Mouse (Mus musculus): ENCODE measurements around the gene Sept11. TPM values are rescaled to one million over a fixed set of nuclear protein-coding genes. Genes with fewer than 3 reads are reported as not detected.

The Sept11 gene
- total RNA-seq, 1 experiment = 124 TPM

- H3K27ac ChIP-seq (ENCODE audit: insufficient read depth, low read depth, low read length, poor library complexity, severe bottlenecking) = no peak overlapping the region
- H3K9me3 ChIP-seq (ENCODE audit: control insufficient read depth, insufficient read depth, low read depth, low read length) = no peaks in the 10 kb centered on the region
- no peak for TF ChIP-seq MAFK (IDR thresholded peaks at IDR 0.05; ENCODE audit: insufficient read depth, low read depth, low read length)
- no peak for TF ChIP-seq HCFC1 (IDR thresholded peaks at IDR 0.05; ENCODE audit: borderline replicate concordance, insufficient read depth, low read length)
- no peak for TF ChIP-seq CHD2 (IDR thresholded peaks at IDR 0.05; ENCODE audit: low read depth, low read length)
- no peak for TF ChIP-seq ZC3H11A (IDR thresholded peaks at IDR 0.05; ENCODE audit: borderline replicate concordance, low read depth, low read length)
- no peak for TF ChIP-seq ZNF384 (IDR thresholded peaks at IDR 0.05; ENCODE audit: low read depth, low read length)
- H3K4me3 ChIP-seq (ENCODE audit: insufficient read depth in 1 of 2, low read depth in 1 of 2, low read length in 2 of 2, poor library complexity in 1 of 2, severe bottlenecking in 1 of 2) = no peak overlapping the region
- no peaks in the 10 kb centered on the region for H3K4me1 ChIP-seq (ENCODE audit: control insufficient read depth in 2 of 2, insufficient read depth in 2 of 2, low read length in 2 of 2, poor library complexity in 1 of 2)
- H3K9ac ChIP-seq (ENCODE audit: insufficient read depth, low read depth, low read length, poor library complexity, severe bottlenecking) = no peak overlapping the region
- in situ Hi-C loops (cut with MboI; ENCODE audit: low sequenced_read_pairs in 2 of 2, unreplicated experiment in 2 of 2) = no loop called here
- H3K36me3 ChIP-seq (ENCODE audit: control insufficient read depth, insufficient read depth, low read length, poor library complexity, severe bottlenecking) = peaks cover 63% of the 10 kb centered on the region
- DNase-seq (ENCODE audit: low read depth, low spot score) = no peak
These were observed 74.8 kb downstream of the Sept11 start for GRCm38 (mm10) chr5:93167919-93168516.

- H3K9ac ChIP-seq (ENCODE audit: insufficient read depth, low read depth, low read length, poor library complexity, severe bottlenecking) = no peak overlapping the region
- TF ChIP-seq MAFK (IDR thresholded peaks at IDR 0.05; ENCODE audit: insufficient read depth, low read depth, low read length) (no peak), HCFC1 (IDR thresholded peaks at IDR 0.05; ENCODE audit: borderline replicate concordance, insufficient read depth, low read length) (no peak), ZC3H11A (IDR thresholded peaks at IDR 0.05; ENCODE audit: borderline replicate concordance, low read depth, low read length) (no peak), CHD2 (IDR thresholded peaks at IDR 0.05; ENCODE audit: low read depth, low read length) (no peak), ZNF384 (IDR thresholded peaks at IDR 0.05; ENCODE audit: low read depth, low read length) (no peak)
- no peaks in the 10 kb centered on the region for H3K9me3 ChIP-seq (ENCODE audit: control insufficient read depth, insufficient read depth, low read depth, low read length)
- H3K4me1 ChIP-seq (ENCODE audit: control insufficient read depth in 2 of 2, insufficient read depth in 2 of 2, low read length in 2 of 2, poor library complexity in 1 of 2) = no peaks in the 10 kb centered on the region
- H3K4me3 ChIP-seq (ENCODE audit: insufficient read depth in 1 of 2, low read depth in 1 of 2, low read length in 2 of 2, poor library complexity in 1 of 2, severe bottlenecking in 1 of 2) = no peak overlapping the region
- peaks cover 63% of the 10 kb centered on the region for H3K36me3 ChIP-seq (ENCODE audit: control insufficient read depth, insufficient read depth, low read length, poor library complexity, severe bottlenecking)
- H3K27ac ChIP-seq (ENCODE audit: insufficient read depth, low read depth, low read length, poor library complexity, severe bottlenecking) = no peak overlapping the region
- no peak for DNase-seq (ENCODE audit: low read depth, low spot score)
- in situ Hi-C loops (cut with MboI; ENCODE audit: low sequenced_read_pairs in 2 of 2, unreplicated experiment in 2 of 2) = no loop called here
These were observed 75.4 kb downstream of the Sept11 start for GRCm38 (mm10) chr5:93168654-93169053.

- no peaks in the 10 kb centered on the region for H3K9me3 ChIP-seq (ENCODE audit: control insufficient read depth, insufficient read depth, low read depth, low read length)
- DNase-seq (ENCODE audit: low read depth, low spot score) = no peak
- H3K36me3 ChIP-seq (ENCODE audit: control insufficient read depth, insufficient read depth, low read length, poor library complexity, severe bottlenecking) = peaks cover 53% of the 10 kb centered on the region
- TF ChIP-seq MAFK (IDR thresholded peaks at IDR 0.05; ENCODE audit: insufficient read depth, low read depth, low read length) (no peak), HCFC1 (IDR thresholded peaks at IDR 0.05; ENCODE audit: borderline replicate concordance, insufficient read depth, low read length) (no peak), CHD2 (IDR thresholded peaks at IDR 0.05; ENCODE audit: low read depth, low read length) (no peak), ZNF384 (IDR thresholded peaks at IDR 0.05; ENCODE audit: low read depth, low read length) (no peak), ZC3H11A (IDR thresholded peaks at IDR 0.05; ENCODE audit: borderline replicate concordance, low read depth, low read length) (no peak)
- no peak overlapping the region for H3K4me3 ChIP-seq (ENCODE audit: insufficient read depth in 1 of 2, low read depth in 1 of 2, low read length in 2 of 2, poor library complexity in 1 of 2, severe bottlenecking in 1 of 2)
- no peak overlapping the region for H3K9ac ChIP-seq (ENCODE audit: insufficient read depth, low read depth, low read length, poor library complexity, severe bottlenecking)
- H3K27ac ChIP-seq (ENCODE audit: insufficient read depth, low read depth, low read length, poor library complexity, severe bottlenecking) = no peak overlapping the region
- no peaks in the 10 kb centered on the region for H3K4me1 ChIP-seq (ENCODE audit: control insufficient read depth in 2 of 2, insufficient read depth in 2 of 2, low read length in 2 of 2, poor library complexity in 1 of 2)
- in situ Hi-C loops (cut with MboI; ENCODE audit: low sequenced_read_pairs in 2 of 2, unreplicated experiment in 2 of 2) = no loop called here
These were observed 78.2 kb downstream of the Sept11 start for GRCm38 (mm10) chr5:93171420-93171819.

GRCm38 (mm10) chr5:93172536-93172935 lies 79.3 kb downstream of the Sept11 start:
- TF ChIP-seq HCFC1 (IDR thresholded peaks at IDR 0.05; ENCODE audit: borderline replicate concordance, insufficient read depth, low read length) (no peak), MAFK (IDR thresholded peaks at IDR 0.05; ENCODE audit: insufficient read depth, low read depth, low read length) (no peak), CHD2 (IDR thresholded peaks at IDR 0.05; ENCODE audit: low read depth, low read length) (no peak), ZC3H11A (IDR thresholded peaks at IDR 0.05; ENCODE audit: borderline replicate concordance, low read depth, low read length) (no peak), ZNF384 (IDR thresholded peaks at IDR 0.05; ENCODE audit: low read depth, low read length) (no peak)
- DNase-seq (ENCODE audit: low read depth, low spot score) = no peak

More at GRCm38 (mm10) chr5:93172536-93172935, 79.3 kb downstream of the Sept11 start:
- H3K9ac ChIP-seq (ENCODE audit: insufficient read depth, low read depth, low read length, poor library complexity, severe bottlenecking) = no peak overlapping the region
- H3K36me3 ChIP-seq (ENCODE audit: control insufficient read depth, insufficient read depth, low read length, poor library complexity, severe bottlenecking) = peaks cover 47% of the 10 kb centered on the region
- in situ Hi-C loops (cut with MboI; ENCODE audit: low sequenced_read_pairs in 2 of 2, unreplicated experiment in 2 of 2) = no loop called here
- no peak overlapping the region for H3K27ac ChIP-seq (ENCODE audit: insufficient read depth, low read depth, low read length, poor library complexity, severe bottlenecking)
- no peaks in the 10 kb centered on the region for H3K9me3 ChIP-seq (ENCODE audit: control insufficient read depth, insufficient read depth, low read depth, low read length)
- no peaks in the 10 kb centered on the region for H3K4me1 ChIP-seq (ENCODE audit: control insufficient read depth in 2 of 2, insufficient read depth in 2 of 2, low read length in 2 of 2, poor library complexity in 1 of 2)
- no peak overlapping the region for H3K4me3 ChIP-seq (ENCODE audit: insufficient read depth in 1 of 2, low read depth in 1 of 2, low read length in 2 of 2, poor library complexity in 1 of 2, severe bottlenecking in 1 of 2)

Measured in ES-E14 (cell line).